Mouse (Mus musculus): ENCODE results near the gene Ispd.

The Ispd gene

DNA sequence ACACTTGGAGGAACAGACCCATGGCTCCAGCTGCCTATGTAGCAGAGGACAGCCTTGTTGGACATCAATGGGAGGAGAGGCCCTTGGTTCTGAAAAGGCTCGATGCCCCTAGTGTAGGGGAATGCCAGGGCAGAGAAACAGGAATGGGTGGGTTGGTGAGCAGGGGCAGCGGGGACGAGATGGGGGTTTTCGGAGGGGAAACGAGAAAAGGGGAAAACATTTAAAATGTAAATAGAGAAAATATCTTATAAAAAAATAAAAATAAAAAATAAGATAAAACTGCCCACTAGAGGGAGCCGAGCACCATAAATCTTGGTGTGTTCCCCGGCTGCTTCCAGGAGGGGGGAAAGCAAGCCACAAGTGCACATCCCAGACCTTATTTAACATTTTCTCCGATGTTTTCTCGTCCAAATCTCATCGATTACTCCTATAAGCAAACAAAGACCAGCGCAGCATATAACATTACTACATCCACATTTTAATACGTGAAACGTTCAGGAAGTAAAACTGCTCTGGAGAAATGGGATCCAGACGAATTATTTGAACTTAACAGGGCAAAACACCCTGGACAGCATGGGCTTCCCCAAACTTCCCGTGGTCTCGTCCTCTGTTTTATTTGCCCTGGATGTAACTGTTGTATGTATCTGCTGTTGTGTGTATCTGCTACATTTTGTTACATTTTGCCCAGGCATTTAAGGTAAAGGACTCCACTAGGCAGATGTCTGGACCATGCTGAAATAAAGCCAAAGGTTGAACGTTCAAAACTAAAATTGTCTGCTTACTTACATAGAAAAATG, 332.8 kb downstream of the Ispd start:
- DNase-seq (ENCODE audit: low read depth, low spot score) = peak; percentile 45

DNA sequence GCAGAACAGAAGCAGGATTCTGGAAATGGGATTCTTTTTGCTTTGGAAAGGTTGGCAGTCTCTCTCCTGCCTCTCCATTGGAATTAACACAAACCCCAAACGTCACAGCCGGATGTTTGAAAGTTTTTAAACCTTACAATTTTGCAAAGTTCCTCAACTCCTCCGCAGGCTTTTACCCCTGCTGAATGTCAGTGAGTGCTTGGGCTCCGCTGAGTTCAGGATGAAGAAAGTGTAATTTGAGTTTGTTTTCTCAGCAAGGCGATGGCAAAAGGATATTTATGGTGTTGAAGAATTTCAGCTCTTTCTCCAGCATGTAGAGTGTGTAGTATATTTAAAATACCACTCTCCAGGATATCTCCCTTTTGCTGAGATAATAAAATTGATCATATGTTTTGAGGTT, 336.3 kb downstream of the Ispd start:
- no peak for DNase-seq (ENCODE audit: low read depth, low spot score)

DNA sequence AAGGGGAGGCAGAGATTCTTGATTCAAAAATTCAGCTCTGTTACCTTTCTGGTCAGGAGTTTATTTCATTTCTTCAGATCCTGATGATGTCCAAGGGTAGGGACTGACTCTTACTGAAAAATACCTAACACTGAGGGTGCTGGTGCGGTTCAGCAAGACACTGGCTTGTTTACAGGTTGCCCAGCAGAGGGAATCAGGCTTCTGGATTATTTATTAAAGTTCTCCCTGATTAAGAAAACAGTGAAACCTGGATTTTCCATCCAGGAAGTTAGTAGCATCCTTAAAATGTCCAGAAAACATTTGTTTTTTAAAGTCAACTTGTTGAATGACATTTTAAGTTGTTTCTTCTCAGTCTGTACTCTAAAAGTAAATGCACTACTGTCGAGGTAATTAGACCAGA, 337.2 kb downstream of the Ispd start:
- DNase-seq (ENCODE audit: low read depth, low spot score) = no peak

DNA sequence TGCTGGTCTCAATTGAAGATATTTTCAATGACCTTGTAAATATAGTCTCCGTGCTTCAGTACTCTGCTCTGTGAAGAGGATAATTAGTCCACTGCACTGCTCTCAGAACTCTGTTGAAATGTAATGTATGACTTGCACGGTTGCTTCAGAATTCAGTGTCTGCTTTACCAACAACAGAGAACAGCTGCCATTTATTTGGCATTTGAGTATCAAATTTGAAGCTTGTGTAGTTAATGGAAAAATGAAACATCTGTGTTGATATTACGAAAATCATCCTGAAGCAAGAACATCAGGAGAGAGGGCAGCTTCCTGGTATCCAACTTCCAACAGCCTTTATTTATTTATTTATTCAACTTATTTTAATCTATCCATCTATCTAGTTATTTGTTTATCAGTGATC, 337.8 kb downstream of the Ispd start:
- DNase-seq (ENCODE audit: low read depth, low spot score) = no peak

DNA sequence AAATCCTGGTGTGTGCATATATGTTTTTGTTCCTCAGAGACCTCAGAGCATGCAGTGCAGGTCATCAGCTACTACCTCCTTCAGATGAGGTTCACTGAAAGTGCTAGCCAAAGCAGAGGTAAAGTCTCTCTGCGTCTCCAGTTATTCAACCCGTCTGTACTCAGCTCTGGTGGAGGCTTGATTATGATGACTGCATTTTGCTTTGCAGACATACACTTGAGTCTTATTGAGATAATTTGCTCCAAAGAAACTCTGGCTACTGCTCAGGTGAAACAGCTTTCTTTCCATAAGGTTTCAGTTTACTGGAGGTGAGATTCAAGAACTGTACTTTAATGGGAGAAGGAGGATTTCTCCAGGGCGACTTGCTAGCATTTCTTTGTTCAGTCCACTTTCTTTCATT, 339.5 kb downstream of the Ispd start:
- DNase-seq (ENCODE audit: low read depth, low spot score) = no peak

DNA sequence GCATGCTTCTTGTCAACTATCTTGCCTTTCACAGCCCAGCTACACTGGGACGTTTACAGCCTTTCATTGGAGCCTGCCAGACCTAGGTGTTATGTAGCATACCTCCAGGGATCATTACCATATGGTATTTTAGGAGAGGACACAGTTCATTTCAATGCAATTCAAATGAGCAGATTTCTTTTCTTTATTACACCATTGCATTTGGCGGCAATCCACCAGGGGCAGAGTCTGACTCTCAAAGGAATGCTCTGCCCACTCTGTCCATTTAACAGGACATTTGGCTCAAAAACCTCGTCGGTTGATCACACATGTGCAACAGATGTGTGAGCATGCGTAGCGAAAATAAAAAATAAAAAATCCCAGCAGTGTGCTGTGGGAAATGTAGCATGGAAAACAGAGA, 340.0 kb downstream of the Ispd start:
- peak; percentile 77 for DNase-seq (ENCODE audit: low read depth, low spot score)

DNA sequence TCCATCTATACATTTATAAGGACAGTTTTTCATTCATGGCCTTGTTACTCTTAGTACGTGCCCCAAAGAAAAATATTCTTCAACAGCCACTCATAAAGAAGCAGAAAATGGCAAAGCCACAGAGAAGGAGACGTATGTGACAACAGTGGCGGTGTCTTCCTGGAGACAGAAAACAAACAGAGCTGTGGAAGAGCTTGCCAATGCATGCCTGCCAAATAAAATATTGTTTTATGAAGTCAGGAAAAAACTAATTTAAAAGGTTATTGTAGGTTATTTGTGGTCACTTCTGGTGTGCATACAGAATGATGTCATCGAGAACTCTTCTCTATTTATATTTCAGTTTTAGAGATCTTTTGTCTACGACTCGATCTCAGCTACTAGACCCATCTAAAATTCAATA, 341.5 kb downstream of the Ispd start:
- DNase-seq (ENCODE audit: low read depth, low spot score) = no peak

DNA sequence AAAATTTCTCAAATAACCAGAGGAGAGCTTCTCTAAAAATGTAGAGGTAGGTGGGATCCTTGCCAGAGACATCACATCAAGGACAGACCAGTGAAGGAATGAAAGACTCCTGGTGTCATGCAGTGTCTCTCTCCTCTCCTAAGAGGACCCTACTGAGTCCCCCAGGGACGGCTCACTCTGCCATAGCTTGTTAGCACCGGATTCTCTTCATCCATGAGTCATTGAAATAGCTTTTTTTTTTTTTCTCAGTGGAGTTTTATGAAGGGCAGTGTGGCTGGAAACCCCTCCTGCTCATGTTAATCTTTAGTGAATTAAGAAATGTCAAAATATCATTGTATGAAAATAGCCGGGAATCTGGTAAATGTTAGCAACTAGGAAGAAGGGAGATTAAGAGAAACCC, 342.1 kb downstream of the Ispd start:
- DNase-seq (ENCODE audit: low read depth, low spot score) = no peak

DNA sequence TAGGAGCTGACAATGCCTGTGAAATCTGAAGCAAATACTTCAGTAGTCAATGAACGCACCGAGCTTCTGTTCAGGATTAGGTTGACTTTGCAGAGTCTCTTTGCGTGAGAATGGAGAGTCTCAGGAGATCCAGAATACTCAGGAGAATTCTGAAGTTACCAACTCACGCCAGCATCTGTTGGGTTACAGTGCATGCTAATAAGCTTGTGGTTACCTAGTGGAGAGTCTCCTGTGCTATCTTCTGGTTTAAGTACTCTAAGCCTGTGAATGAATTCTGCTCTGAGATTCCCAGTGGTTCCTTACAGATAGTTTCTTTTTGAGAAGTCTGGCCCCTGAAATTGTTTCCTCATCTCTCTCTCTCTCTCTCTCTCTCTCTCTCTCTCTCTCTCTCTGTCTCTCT, 343.0 kb downstream of the Ispd start:
- no peak for DNase-seq (ENCODE audit: low read depth, low spot score)

DNA sequence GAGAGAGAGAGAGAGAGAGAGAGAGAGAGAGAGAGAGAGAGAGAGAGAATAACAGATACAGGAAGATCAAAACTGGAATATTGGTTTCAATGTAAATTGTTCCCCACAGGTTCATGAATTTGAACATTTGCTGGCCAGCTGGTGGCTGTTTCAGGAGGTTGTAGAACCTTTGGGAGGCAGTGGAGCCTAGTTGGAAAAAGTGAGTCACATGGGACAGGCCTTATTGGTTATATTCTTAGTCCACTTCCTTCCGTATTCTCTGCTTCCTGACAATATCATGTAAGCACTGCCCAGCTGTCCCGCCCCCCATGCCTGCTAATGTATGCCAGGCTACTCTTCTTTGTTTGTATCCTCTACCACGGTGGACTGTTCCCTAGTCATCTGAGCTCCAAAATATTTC, 344.0 kb downstream of the Ispd start:
- DNase-seq (ENCODE audit: low read depth, low spot score) = no peak

DNA sequence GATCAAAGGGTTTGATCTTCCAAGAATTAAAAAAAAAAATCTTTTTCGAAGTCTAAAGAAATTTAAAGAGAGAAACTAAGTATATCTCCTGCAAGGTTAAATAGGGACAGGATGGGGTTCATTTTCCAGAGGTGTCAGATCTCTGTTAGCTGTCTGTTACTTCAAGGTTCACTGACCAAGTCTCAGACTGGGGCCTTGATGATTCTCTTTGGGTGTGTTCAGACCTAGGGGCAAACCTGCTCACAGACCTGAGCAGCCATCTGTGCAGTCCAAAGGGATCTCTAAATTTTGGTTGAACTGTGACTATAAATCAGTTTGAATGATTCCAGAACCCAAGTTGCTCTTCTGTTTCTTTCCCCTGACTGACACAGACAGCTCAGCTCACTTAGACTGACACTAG, 344.8 kb downstream of the Ispd start:
- no peak for DNase-seq (ENCODE audit: low read depth, low spot score)

DNA sequence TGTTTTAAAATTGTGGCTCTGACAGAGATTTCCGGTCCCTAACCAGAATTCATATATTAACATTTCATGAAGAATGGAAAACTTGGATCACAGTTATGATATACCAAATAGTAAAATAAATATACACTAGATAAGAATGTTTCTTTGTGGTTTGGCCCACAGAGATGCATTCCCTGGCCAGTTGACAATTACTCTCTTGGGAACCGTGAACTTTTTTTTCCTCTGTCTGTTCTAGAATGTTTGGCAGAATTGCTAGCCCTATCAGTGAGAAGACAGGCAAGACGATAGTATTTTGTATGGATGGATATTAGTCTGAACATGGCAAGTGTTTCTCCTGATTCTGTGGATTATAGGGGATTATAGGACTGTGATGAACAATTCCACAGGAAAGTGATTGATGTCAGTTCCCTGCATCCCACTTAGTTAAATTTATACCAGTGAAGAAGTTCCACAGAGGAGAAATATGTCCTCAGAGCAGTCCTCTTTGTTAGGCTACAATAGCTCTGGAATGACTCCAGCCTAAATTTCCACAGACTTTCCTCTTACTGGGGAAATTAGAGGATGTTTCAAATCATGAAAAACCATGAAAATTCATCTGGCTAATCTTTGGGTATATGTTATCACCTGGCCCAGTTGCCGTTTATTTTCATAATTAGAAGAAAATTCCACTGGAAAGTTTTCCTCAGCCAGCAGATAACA, 352.6 kb downstream of the Ispd start:
- DNase-seq (ENCODE audit: low read depth, low spot score) = no peak

Measured in forelimb bud, embryonic 11.5 days (tissue).